Mouse (Mus musculus): Measurements from ENCODE around the gene Hacd3. TPM values are rescaled to one million over a fixed set of nuclear protein-coding genes. Genes with fewer than 3 reads are reported as not detected.

Hacd3 gene
- polyA plus RNA-seq, 1 experiment = 61.7 TPM

GRCm38 (mm10) chr9:64951161-64951657 lies 70.3 kb downstream of the Hacd3 start, which contains the start of gene Slc24a1:
Gene Slc24a1 (minus strand): TSS chr9:64951607.
- no peak for DNase-seq (ENCODE audit: low spot score)

DNA sequence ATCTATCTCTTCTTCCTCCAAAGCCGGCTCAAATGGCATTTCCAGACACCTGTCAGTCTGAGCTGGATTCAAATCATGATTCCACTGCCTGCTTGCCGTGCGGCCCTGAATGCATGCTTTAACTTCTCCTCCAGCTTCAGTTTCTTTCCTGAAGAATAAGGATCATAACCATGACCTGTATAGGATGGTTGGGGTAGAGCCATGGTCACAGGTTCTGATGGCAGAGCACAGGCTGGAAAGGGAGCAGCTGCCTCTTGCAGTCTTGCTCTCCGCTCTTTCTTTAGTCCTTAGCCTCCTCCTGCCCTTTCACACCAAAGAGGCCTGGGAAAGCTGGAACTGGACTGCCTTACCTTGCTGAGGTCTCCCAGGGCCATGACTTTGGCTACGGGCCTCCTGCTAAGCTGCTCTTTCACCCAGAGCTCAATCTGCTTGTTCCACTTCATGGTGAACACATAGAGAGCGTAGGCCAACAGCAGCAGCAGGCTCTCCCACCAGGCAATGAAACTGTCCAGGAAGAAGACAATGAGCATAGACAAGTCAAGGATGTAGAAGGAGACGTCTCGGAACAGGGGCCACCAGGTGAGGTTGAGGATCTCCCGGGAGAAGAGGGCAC lies 73.9 kb downstream of the Hacd3 start:
- DNase-seq (ENCODE audit: low spot score) = no peak

DNA sequence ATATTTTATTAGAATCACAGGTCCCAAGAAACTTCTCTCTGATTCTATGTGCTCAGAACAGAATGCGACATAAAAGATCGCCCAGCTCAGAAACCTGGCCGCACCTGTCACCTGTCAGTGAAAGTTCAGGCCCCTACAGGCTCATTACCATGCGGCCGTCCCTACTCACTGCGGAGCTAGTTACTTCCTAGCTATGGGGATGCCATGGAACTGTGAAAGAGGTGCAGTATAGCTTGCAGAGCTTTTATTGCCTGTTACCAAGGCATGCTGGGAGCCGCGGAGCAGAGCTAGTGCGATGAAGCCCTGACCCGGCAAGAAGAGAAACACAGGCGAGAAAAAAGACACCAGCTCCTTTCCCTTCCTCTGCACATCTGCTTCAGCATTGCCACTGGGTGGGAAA lies 77.5 kb downstream of the Hacd3 start:
- no peak for DNase-seq (ENCODE audit: low spot score)

DNA sequence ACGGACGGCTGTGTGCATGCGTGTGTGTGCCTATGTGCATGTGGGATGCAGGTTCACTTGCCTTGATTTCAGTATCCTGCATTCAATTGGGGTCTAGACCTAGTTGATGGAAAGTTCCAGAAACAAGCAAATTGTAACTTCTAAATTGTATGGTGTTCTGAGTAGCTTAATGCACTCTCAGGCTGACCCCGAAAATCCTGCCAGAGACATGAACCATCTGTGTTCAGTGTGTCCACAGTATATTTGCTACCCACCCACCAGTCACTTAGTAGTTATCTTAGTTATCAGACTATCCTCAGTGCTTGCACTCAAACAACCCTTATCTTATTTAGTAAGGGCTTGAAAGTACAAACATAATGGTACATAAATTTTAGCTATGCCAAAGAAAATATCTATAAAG lies 79.8 kb downstream of the Hacd3 start:
- DNase-seq (ENCODE audit: low spot score) = no peak

DNA sequence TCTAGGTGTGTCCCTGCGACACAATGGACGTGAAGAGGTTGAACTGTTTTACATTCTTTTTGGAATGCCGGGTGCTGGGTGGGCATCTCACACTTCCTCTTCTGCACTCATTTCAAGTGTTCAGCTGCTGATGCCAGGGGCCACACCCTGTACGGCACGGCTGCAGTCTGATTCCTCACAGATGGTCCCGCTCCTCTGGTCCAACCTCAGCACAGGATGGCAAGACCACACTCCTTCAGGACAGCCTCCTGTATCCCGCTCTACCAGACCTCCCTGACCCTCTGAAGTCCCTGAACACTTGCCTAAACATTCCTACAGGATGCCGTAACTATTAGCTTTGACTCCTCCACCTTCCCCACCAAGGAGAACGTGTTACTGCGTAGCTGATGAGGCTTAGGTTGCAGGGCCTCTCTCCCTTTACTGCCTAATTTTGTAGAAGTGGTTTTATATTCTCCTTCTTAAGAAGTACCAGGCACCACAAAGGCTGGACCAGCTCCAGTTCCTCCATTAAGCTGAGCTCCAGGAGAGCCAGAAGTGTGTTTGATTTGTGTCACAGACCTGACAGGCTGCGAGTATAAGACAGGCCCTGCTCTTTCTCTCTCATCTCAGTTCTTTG lies 80.7 kb downstream of the Hacd3 start:
- no peak for DNase-seq (ENCODE audit: low spot score)

DNA sequence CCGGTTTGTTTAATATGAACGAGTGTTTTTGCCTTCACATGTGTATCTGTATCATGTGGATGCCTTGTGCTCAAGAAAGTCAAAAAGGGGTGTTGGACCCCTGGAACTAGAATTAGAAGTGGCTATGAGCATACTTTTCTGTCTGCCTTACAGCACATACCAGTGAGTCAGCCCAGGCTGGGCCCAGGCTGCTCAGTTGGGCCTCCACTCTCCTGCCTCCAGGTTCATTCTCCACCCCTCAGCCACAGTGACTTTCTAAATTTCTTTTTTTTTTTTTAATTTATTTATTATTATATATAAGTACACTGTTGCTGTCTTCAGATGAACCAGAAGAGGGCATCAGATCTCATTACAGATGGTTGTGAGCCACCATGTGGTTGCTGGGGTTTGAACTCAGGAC lies 81.7 kb downstream of the Hacd3 start:
- no peak for DNase-seq (ENCODE audit: low spot score)

DNA sequence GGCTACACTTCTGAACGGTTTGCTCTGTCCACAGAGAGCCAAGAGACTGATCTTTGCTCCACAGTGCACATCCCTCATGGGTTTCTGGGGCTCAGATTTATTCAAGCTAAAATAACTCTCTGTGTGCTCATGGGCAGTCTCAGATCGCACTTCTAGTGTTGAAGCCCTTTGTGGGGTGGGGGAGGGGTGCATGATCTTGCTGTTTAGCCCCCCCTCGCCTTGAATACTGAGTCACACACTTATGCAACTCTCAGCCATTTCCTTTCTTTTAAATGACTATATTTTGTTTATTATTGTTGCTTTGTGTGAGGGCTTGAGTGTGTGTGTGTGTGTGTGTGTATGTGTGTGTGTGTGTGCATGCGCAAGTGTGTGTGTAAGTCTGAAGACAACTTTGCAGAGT lies 82.2 kb downstream of the Hacd3 start:
- DNase-seq (ENCODE audit: low spot score) = no peak

GRCm38 (mm10) chr9:64938535-64938934 lies 83.0 kb downstream of the Hacd3 start:
- no peak for DNase-seq (ENCODE audit: low spot score)

GRCm38 (mm10) chr9:64937491-64937890 lies 84.0 kb downstream of the Hacd3 start:
- DNase-seq (ENCODE audit: low spot score) = no peak

Other genes with a start within 250 kb of the Hacd3 start
- 10.5 and 10.8 TPM in 2 replicates for gene Dennd4a, start 210.4 kb downstream of the Hacd3 start, polyA plus RNA-seq (2012; rRNA removed)
- 0.04 TPM in 1 of 2 replicates, not detected in the other for gene Slc24a1, start 70.1 kb downstream of the Hacd3 start, polyA plus RNA-seq (2012; rRNA removed)
- 24.3 and 25.1 TPM in 2 replicates for gene Ints14, start 60.8 kb downstream of the Hacd3 start, polyA plus RNA-seq (2012; rRNA removed)
- 53.7 and 64.4 TPM in 2 replicates for gene Dpp8, start 10.7 kb upstream of the Hacd3 start, polyA plus RNA-seq (2012; rRNA removed)
- gene Igdcc4, start 79.8 kb upstream of the Hacd3 start, polyA plus RNA-seq (2012; rRNA removed) = 12.5 and 15.9 TPM in 2 replicates
- gene Igdcc3, start 119.5 kb upstream of the Hacd3 start, polyA plus RNA-seq (2012; rRNA removed) = 2.3 and 2.7 TPM in 2 replicates
- gene Parp16, start 173.7 kb upstream of the Hacd3 start, polyA plus RNA-seq (2012; rRNA removed) = 4.4 and 4.5 TPM in 2 replicates
- gene Cilp, start 243.5 kb upstream of the Hacd3 start, polyA plus RNA-seq (2012; rRNA removed) = 1.5 and 4.2 TPM in 2 replicates